Mouse (Mus musculus) embryonic facial prominence, embryonic 12.5 days (tissue): ENCODE measurements around the gene Ppme1. TPM values are rescaled to one million over a fixed set of nuclear protein-coding genes. Genes with fewer than 3 reads are reported as not detected.

ENCODE experiments used
- ATAC-seq: fragments of 200-750 bp; cut with Nextera tagmentation; 2 replicates; pipeline ENCODE4 v1.8.0; 2017; ENCODE audit not compliant: insufficient number of reproducible peaks, insufficient read depth, low FRiP score, low TSS enrichment
- H3K27ac ChIP-seq: fragments of 300-500 bp; sonication (generic); 2 replicates; pipeline ENCODE4 v1.5.1; 2016; ENCODE audit warnings: mild to moderate bottlenecking
- H3K27me3 ChIP-seq: fragments of 300-500 bp; sonication (generic); 2 replicates; pipeline ENCODE4 v1.6.1; 2016; ENCODE audit warnings: mild to moderate bottlenecking, moderate library complexity
- H3K36me3 ChIP-seq: fragments of 300-500 bp; sonication (generic); 2 replicates; pipeline ENCODE4 v1.6.1; 2016; ENCODE audit warnings: mild to moderate bottlenecking
- H3K4me1 ChIP-seq: fragments of 300-500 bp; sonication (generic); 2 replicates; pipeline ENCODE4 v1.6.1; 2016
- H3K4me2 ChIP-seq: fragments of 300-500 bp; sonication (generic); replicated peaks from 2 replicates; pipeline ENCODE4 v1.6.1; 2016; ENCODE audit warnings: mild to moderate bottlenecking, moderate library complexity
- H3K4me3 ChIP-seq: fragments of 300-500 bp; sonication (generic); 2 replicates; pipeline ENCODE4 v1.5.1; 2016; ENCODE audit warnings: mild to moderate bottlenecking
- H3K9ac ChIP-seq: fragments of 300-500 bp; sonication (generic); 2 replicates; pipeline ENCODE4 v1.6.1; 2016; ENCODE audit warnings: mild to moderate bottlenecking, moderate library complexity
- H3K9me3 ChIP-seq: fragments of 300-500 bp; sonication (generic); 2 replicates; pipeline ENCODE4 v1.6.1; 2016; ENCODE audit warnings: mild to moderate bottlenecking, moderate library complexity
- WGBS: fragments of 180-500 bp; shearing (Covaris S2); methylation state at CpG from one replicate; pipeline ENCODE4 v1.1.7; 2016; 5-methylcytosine and 5-hydroxymethylcytosine counted together
- polyA plus RNA-seq: library from polyadenylated mRNA; unstranded; fragments of >200 nt; fragmentation: Nextera tagmentation; extraction: Ambion mirVana; gene quantifications from 2 replicates; pipeline ENCODE4 v1.2.1, GENCODE M21; 2016

Ppme1 gene
- polyA plus RNA-seq: 59.7 and 62.7 TPM in 2 replicates

GRCm38 (mm10) chr7:100371495-100372451 lies at the start of gene Ppme1, which contains the start of gene C2cd3:
Gene Ppme1 (minus strand): TSS chr7:100372307.
Gene C2cd3 (plus strand): TSS chr7:100372233.
- Histone ChIP-seq H3K27ac (peak within 1 kb of the TSS; percentile 88), H3K9ac (peak within 1 kb of the TSS; percentile 76), H3K27me3 (no peaks in the 10 kb centered on the region), H3K9me3 (no peaks in the 10 kb centered on the region), H3K4me2 (peak within 1 kb of the TSS; percentile 52), H3K4me3 (peak within 1 kb of the TSS; percentile 91), H3K4me1 (peaks cover 12% of the 10 kb centered on the region), H3K36me3 (peaks cover 7% of the 10 kb centered on the region)
- ATAC-seq: peak; percentile 97
- WGBS: under 1% methylated on average over 54 of the region's 54 CpGs

GRCm38 (mm10) chr7:100408684-100409083 lies 36.6 kb upstream of the Ppme1 start:
- no peak overlapping the region for H3K27ac ChIP-seq
- H3K4me3 ChIP-seq: no peak overlapping the region
- H3K9me3 ChIP-seq: no peaks in the 10 kb centered on the region
- ATAC-seq: no peak
- no peak overlapping the region for H3K4me2 ChIP-seq
- H3K27me3 ChIP-seq: no peaks in the 10 kb centered on the region
- H3K36me3 ChIP-seq: peaks cover 65% of the 10 kb centered on the region
- no peaks in the 10 kb centered on the region for H3K4me1 ChIP-seq
- no peak overlapping the region for H3K9ac ChIP-seq
- WGBS: 96% methylated on average over 4 of the region's 4 CpGs

GRCm38 (mm10) chr7:100407677-100408076 lies 35.6 kb upstream of the Ppme1 start:
- H3K27ac ChIP-seq: no peak overlapping the region
- no peaks in the 10 kb centered on the region for H3K4me1 ChIP-seq
- 89% methylated on average over 5 of the region's 5 CpGs for WGBS
- ATAC-seq: no peak
- no peak overlapping the region for H3K9ac ChIP-seq
- H3K27me3 ChIP-seq: no peaks in the 10 kb centered on the region
- no peaks in the 10 kb centered on the region for H3K9me3 ChIP-seq
- H3K36me3 ChIP-seq: peaks cover 67% of the 10 kb centered on the region
- H3K4me3 ChIP-seq: no peak overlapping the region
- no peak overlapping the region for H3K4me2 ChIP-seq

- no peak for ATAC-seq
- H3K4me1 ChIP-seq: no peaks in the 10 kb centered on the region
- no peak overlapping the region for H3K27ac ChIP-seq
- H3K27me3 ChIP-seq: no peaks in the 10 kb centered on the region
- no peak overlapping the region for H3K4me2 ChIP-seq
- no peak overlapping the region for H3K9ac ChIP-seq
- no peak overlapping the region for H3K4me3 ChIP-seq
- H3K9me3 ChIP-seq: no peaks in the 10 kb centered on the region
- H3K36me3 ChIP-seq: peaks cover 61% of the 10 kb centered on the region
- 93% methylated on average over 4 of the region's 4 CpGs for WGBS
These were observed 30.6 kb upstream of the Ppme1 start for GRCm38 (mm10) chr7:100402715-100403114.

GRCm38 (mm10) chr7:100400899-100401539 lies 28.9 kb upstream of the Ppme1 start:
- Histone ChIP-seq H3K9me3 (no peaks in the 10 kb centered on the region), H3K4me2 (no peak overlapping the region), H3K4me1 (no peaks in the 10 kb centered on the region), H3K9ac (no peak overlapping the region), H3K4me3 (no peak overlapping the region), H3K27ac (no peak overlapping the region), H3K27me3 (no peaks in the 10 kb centered on the region), H3K36me3 (peaks cover 64% of the 10 kb centered on the region)
- no peak for ATAC-seq
- 70% methylated on average over 4 of the region's 4 CpGs for WGBS

GRCm38 (mm10) chr7:100399231-100399913 lies 27.3 kb upstream of the Ppme1 start:
- H3K27me3 ChIP-seq: no peaks in the 10 kb centered on the region
- no peak for ATAC-seq
- 76% methylated on average over 8 of the region's 8 CpGs for WGBS
- H3K9me3 ChIP-seq: no peaks in the 10 kb centered on the region
- H3K36me3 ChIP-seq: peaks cover 70% of the 10 kb centered on the region
- H3K9ac ChIP-seq: no peak overlapping the region
- H3K4me3 ChIP-seq: no peak overlapping the region
- no peak overlapping the region for H3K4me2 ChIP-seq
- H3K4me1 ChIP-seq: no peaks in the 10 kb centered on the region
- H3K27ac ChIP-seq: no peak overlapping the region

GRCm38 (mm10) chr7:100392265-100392664 lies 20.2 kb upstream of the Ppme1 start:
- Histone ChIP-seq H3K4me1 (no peaks in the 10 kb centered on the region), H3K9me3 (no peaks in the 10 kb centered on the region), H3K9ac (no peak overlapping the region), H3K4me3 (no peak overlapping the region), H3K4me2 (no peak overlapping the region), H3K27ac (no peak overlapping the region), H3K27me3 (no peaks in the 10 kb centered on the region), H3K36me3 (peaks cover 71% of the 10 kb centered on the region)
- 74% methylated on average over 2 of the region's 2 CpGs for WGBS
- no peak for ATAC-seq

GRCm38 (mm10) chr7:100390166-100390565 lies 18.1 kb upstream of the Ppme1 start:
- Histone ChIP-seq H3K27ac (no peak overlapping the region), H3K4me3 (no peak overlapping the region), H3K4me2 (no peak overlapping the region), H3K36me3 (peaks cover 51% of the 10 kb centered on the region), H3K9ac (no peak overlapping the region), H3K27me3 (no peaks in the 10 kb centered on the region), H3K4me1 (no peaks in the 10 kb centered on the region), H3K9me3 (no peaks in the 10 kb centered on the region)
- 92% methylated on average over 8 of the region's 8 CpGs for WGBS
- ATAC-seq: no peak

GRCm38 (mm10) chr7:100388174-100388573 lies 16.1 kb upstream of the Ppme1 start:
- Histone ChIP-seq H3K4me3 (no peak overlapping the region), H3K9ac (no peak overlapping the region), H3K27ac (no peak overlapping the region), H3K36me3 (peaks cover 38% of the 10 kb centered on the region), H3K9me3 (no peaks in the 10 kb centered on the region), H3K27me3 (no peaks in the 10 kb centered on the region), H3K4me1 (no peaks in the 10 kb centered on the region), H3K4me2 (no peak overlapping the region)
- no peak for ATAC-seq
- 96% methylated on average over 2 of the region's 2 CpGs for WGBS

GRCm38 (mm10) chr7:100383207-100383606 lies 11.1 kb upstream of the Ppme1 start:
- peaks cover 35% of the 10 kb centered on the region for H3K36me3 ChIP-seq
- H3K9me3 ChIP-seq: no peaks in the 10 kb centered on the region
- ATAC-seq: no peak
- H3K4me3 ChIP-seq: no peak overlapping the region
- no peak overlapping the region for H3K4me2 ChIP-seq
- no peak overlapping the region for H3K9ac ChIP-seq
- H3K27me3 ChIP-seq: no peaks in the 10 kb centered on the region
- H3K27ac ChIP-seq: no peak overlapping the region
- H3K4me1 ChIP-seq: no peaks in the 10 kb centered on the region
- 79% methylated on average over 2 of the region's 2 CpGs for WGBS

GRCm38 (mm10) chr7:100381161-100381560 lies 9.1 kb upstream of the Ppme1 start:
- Histone ChIP-seq H3K9ac (no peak overlapping the region), H3K27me3 (no peaks in the 10 kb centered on the region), H3K4me1 (no peaks in the 10 kb centered on the region), H3K4me3 (no peak overlapping the region), H3K4me2 (no peak overlapping the region), H3K9me3 (no peaks in the 10 kb centered on the region), H3K36me3 (peaks cover 41% of the 10 kb centered on the region), H3K27ac (no peak overlapping the region)
- no peak for ATAC-seq
